Mouse (Mus musculus): ENCODE measurements at regions not wholly inside any gene's neighbourhood (a gene's known extent, or its start where the extent isn't known, plus 50 kb on each side); places are given as distances from the start of the nearest gene placed in this dataset.
"Not testable (repeated sequence)": the region's sequence is repeated elsewhere in the genome, so short reads cannot be mapped to it uniquely, and the experiment has no call there.

DNA sequence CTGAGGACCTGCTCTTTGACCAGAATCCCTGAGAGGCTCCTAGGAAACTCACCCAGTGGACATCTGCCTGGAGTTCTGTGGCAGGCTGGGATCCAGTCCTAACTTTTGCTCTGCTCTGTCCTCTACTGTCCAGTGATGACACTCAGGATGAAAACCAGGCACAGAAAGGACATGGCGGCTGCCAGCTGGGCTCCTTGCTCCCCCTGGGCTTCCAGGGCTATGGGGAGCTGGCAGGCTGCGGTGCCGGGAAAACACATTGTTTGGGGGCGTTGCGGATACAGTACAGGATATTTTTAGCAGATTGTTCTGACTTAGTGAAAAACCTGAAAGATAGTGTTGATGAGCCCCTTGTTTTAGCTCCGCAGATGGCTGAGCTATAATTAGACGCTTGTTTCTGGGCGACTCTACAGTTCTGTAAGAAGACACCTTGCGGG, 94.2 kb upstream of the Klf13 start:
- DNase-seq (ENCODE audit: low spot score in 2 of 2): peak; percentile 88 to 95

DNA sequence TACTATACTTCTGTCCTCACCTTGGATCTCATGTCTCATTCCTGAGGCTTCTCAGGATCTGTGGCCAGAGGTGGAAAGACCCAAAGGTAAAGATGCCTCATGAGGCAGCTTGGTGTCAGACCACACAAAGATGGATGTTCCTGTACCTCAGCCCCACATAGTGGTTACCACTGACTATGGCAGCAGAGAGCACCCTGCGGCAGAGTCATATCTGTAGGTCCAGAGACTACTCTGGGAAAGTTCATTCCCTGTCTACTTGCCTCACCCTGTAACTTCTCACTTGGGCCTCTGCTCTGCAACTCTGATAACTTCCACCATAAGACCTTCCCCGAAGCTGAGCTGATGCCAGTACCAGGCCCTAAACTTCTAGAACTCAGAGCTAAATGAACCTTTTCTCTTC, 91.9 kb upstream of the Klf13 start:
- DNase-seq (ENCODE audit: low spot score in 2 of 2): no peak

DNA sequence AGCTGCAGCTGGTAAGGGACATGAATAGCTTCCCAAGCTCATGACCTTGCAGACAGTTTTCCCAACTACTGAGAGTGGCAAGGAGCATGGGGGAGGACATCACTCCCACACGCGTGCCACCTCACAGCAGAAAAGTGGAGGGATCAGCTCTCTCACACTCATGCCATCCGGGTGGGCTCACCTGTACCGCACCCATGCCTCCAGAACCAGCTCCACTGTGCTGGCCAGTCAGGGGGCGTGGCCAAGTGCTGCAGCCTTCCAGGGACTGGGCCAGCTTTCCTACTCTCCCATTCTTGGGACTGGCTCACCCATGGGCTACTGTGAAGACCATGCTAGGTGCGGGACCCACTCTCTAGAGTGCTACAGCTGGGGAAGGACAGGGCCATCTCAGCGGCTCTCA, 88.4 kb upstream of the Klf13 start:
- no peak for DNase-seq (ENCODE audit: low spot score in 2 of 2)

DNA sequence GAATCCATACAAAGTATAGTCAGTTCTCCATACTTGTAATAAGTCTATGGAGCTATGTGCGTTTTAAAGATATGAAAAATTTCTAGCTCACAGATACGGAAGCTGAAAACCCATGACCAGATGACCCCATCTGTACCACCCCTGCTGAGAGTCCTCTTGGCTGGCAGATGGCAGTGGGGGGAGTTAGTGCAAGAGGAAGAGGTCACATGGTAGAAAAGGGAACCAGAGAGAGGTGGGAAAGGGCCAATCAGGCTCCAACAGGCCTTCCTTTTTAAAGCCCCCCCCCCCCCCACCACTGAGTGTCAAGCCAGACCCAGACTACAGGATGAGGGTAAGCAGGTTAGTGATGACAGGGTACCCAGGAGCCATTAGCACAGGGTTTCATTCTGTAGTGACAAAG, 86.4 kb upstream of the Klf13 start:
- DNase-seq (ENCODE audit: low spot score in 2 of 2): no peak

DNA sequence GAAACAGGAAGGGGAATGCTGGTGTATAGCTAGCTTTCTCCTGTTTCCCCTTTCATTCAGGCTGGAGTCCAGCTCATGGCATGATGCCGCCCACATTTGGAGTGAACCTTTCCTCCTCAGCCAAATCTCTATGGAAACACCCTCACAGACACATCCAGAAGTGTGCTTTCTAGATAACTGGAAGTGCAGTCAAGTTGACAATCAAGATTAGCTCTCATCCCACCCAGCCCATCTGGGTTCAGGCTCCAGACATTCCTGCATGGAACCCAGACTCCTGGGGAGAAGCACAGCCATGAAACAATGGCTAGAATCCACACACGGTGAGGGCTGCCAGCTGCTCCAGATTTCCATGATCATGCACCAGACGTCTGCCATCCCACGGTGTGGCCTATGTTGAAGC, 85.5 kb upstream of the Klf13 start:
- DNase-seq (ENCODE audit: low spot score in 2 of 2): peak in 1 of 2 experiments; percentile 74

DNA sequence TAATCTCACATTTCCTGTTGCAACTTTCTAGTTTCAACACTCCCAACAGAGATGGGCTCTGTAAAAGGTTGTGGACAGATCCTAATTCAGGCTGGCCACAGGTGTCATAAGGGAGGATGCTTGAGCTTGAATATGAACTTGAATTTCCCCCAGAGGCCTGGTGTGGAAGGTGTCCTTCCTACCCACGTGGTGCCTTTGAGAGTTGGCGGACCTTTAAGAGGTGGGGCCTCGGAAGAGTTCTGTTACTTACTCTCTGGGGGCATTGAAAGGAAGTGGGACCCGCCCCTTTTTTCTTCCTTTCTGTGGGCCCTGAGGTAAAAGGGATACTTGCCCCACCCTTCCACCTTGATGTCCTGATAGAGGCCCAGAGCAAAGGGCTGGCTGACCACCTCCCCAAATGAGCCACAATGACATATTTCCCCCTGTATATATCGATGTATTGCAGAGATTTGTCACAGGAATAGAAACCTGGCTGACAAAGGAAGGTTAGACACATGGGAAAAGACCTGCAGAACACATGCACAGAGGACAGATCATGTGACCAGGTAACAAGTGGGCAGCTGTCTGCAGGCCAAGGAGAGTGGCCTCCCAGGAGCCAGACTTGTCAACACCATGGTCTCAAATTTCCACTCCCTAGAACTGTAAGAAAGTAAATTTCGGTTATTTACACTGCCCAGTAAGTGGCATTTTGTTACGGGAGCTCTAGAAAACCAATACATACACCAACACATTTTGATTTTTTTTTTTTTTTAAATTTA, 84.2 kb upstream of the Klf13 start:
- no peak for DNase-seq (ENCODE audit: low spot score in 2 of 2)

DNA sequence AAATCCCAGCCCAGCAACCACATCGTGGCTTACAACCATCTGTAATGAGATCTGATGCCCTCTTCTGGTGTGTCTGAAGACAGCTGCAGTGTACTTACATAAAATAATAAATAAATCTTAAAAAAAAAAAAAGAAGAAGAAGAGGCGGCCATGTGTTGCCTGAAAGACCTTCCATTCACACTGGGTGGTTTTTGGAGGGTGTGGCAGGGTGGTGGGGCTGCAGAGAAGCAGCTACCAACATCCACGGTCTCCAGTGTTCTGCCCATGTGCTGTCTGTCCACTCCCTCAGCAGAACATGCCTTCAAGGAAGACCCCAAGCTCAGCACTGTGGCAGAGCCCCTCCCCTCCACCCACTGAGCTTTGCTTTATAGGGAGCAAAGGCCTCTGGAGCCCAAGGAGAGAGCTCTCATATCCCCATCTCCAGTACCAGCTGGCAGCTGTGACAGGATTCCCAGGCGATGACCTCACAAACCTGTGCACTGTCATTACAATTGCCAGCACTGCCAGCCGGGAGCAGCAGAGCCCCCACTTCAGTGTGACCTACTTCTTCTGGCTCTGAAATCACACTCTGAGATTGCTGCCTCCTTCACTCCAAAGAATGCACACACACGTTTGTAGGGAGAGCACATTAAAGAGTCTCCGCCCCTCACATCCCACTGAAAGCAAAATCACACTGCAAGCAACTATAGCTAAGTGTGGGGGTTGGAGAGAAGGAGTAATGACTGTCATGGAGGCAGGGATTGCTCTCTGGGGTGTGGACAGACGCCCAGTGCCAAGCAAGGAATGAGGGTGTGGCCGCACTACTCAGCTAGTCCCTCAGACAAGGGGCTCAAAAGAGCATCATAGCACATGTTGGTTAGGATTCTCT, 82.8 kb upstream of the Klf13 start:
- peak; percentile 58 to 69 for DNase-seq (ENCODE audit: low spot score in 2 of 2)

DNA sequence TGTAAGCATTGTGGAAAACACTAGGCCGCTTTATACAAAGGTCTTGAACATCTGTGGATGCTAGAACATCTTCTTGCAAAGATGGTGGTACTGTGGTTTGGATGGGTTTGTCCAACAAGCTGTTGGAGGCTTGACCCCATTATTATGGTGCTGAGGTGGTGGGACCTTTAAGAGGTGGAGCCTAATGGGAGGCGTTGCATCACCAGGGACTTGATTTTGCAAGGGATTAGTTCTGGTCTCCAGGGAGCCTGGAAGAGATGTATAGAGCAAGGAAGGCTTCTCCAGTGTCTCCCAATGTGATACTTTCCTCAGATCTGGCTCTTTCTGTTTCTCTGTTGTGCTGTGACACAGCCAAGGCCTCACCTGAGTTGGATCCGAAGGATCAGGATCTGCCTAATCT, 79.4 kb upstream of the Klf13 start:
- no peak for DNase-seq (ENCODE audit: low spot score in 2 of 2)

DNA sequence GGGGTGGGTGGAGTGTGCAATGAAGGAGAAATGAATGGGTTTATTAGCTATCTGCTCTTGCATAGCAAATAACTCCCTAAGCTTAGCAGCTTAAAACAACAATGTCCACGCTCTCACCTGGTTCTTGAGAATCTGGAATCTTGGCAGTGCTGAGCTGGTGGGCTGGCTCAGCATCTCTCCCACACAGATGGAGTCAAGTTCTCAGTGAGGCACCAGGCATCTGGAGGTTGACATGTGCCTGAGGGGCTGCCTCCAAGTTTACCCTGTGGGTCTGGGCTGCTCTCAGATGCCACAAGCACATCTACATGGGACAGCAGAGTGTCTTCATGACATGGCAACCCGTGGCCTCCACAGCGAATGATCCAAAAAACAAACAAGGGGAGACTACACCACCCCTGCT, 78.2 kb upstream of the Klf13 start:
- DNase-seq (ENCODE audit: low spot score in 2 of 2): peak in 1 of 2 experiments; percentile 34

DNA sequence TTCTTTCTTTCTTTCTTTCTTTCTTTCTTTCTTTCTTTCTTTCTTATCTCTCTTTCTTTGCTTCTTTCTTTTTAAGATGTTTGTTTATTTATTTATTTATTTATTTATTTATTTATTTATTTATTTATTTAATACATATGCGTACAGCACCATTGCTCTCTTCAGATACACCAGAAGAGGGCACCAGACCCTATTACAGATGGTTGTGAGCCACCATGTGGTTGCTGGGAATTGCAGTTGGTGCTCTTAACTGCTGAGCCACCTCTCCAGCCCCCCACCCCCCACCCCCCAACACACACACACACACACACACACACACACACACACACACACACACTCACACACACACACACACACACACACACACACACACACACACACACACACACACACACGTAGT, 76.4 kb upstream of the Klf13 start:
- DNase-seq (ENCODE audit: low spot score in 2 of 2): not testable (repeated sequence)

DNA sequence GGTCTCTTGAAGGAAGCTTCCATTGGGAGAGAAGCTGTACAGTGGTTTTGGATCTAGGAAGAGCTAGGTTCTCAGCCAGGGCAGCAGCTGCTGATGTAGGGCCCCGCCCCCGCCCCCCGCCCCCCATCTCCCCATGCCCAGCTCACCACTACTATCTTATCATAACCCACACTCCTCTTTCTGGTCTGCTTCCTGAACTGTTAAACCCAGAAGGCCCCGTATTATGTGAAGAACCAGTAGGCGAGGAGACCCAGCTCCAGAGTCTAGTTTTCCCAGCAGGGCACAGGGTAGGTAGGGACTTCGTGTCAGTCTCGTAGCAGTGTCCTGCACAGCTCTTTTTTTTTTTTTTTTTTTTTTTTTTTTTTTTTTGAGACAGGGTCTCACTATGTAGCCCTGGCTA, 75.5 kb upstream of the Klf13 start:
- DNase-seq (ENCODE audit: low spot score in 2 of 2): no peak

DNA sequence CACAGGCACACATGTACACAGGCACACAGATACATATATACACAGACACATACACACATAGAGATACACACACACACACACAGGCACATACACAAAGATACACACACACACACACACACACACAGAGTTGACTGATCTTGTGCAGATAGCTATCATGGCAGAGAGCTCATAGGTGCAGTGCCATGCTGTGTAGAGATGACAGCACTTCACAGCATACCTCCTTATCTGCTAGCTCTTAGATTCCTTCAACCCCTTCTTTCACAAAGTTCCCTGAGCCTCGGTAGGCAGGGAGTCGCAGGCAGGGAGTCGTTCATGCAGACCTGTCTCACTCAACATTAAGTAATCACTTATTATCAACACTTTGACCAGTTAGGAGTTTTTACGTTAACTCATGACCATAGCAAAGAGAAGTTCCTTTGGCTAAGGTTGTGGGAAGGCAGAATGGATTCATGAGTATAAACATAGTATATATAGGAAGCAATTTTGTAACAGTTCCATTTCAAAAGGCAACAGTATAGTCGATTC, 74.4 kb upstream of the Klf13 start:
- DNase-seq (ENCODE audit: low spot score in 2 of 2): no peak

DNA sequence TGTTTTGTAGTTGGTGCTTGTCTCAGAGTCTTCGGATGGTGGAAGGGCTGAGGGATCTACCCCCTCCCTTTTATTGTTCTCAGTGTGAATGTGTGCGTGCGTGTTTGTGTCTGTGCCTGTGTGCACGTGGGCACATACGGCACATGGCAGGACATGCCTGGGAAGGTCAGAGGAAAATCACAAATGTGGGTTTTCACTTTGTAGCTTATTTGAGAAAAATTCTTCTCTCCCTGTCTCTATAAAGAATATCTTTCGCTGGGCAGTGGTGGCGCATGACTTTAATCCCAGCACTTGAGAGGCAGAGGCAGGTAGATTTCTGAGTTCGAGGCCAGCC, 73.5 kb upstream of the Klf13 start:
- DNase-seq (ENCODE audit: low spot score in 2 of 2): no peak

DNA sequence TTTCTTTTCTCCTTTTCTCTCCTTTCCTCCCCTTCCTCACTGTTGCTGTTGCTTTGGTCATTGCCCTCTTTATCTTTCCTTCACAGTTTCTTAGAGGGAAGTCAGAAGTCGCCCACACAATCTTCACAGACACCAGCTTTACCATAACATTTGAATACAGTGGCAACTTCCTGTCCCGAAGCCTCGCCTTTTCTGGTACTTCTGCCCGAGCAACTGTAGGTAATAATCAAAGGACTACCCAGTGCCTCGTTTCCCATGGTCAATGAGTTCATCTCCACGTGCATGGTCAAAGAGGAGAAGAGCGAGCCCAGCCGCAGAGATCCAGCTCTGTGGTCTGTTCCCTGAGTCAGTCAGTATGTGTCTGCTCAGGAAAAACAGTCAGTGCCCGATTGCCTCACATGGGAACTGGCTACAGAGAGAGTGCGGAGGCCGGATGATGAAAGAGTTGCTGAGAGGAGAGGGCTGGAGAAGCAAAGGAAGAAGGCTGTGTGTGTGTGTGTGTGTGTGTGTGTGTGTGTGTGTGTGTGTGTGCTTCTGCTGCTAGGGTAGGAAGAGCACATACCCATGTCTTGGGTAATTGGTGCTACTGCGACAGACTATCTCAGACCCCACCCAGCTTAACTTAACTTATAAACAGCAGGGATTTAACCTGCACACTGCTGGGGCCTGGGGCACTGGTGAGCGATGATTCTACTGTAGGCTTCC, 73.0 kb upstream of the Klf13 start:
- DNase-seq (ENCODE audit: low spot score in 2 of 2): no peak

DNA sequence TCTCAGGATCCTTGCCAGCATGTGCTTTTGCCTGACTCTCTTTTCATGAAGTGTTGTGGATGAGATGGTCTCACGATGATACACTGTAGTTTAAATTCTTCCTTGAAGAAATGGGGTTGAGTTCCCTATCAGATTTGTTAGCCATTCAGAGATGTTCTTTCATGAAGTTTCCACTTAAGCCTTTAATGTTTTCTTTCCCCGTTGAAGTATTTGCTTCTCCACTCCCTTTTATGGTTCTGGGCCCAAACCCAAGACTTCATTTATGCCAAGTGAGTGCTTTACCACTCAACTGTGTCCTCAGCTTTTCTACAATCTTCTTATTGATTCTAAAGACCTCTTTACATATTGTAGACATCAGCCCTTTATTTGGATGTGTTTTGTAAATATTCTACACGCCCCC, 71.9 kb upstream of the Klf13 start:
- no peak for DNase-seq (ENCODE audit: low spot score in 2 of 2)

DNA sequence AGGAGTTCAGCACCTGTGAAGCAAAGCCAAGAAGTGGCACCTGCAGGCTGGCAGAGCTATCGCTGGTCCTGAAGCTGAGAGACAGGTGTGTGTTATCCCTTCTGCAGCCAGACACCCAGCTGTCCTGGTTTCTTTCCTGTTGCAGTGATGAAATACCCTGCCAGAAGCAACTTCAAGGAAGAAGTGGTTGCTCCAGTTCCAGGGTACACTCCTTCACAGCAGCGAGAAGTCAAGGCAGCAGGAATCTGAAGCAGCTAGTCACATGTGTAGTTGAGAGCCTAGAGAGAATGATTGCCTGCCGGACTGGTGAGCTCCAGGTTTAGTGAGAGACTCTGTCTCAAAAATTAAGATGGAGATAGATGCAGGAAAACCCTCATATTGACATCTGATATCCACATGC, 69.1 kb upstream of the Klf13 start:
- no peak for DNase-seq (ENCODE audit: low spot score in 2 of 2)

DNA sequence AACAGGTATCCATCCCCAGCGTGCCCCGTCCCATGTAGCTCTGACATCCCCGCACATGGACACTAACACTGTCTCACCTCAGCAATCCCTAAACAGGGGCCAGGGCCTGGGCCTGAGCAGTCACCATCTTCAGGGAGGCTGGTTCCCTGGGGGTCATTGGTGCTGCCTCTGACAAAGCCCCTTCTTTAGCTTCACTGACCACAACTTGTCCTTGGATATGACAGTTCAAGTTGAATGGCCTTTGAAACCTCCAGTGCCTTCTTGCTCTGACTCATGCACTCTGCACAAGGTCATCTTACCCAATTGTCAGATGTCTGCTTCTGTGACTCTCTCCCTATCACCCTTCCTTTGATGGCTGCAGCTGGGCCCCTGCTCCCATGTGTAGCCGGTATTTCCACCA, 68.2 kb upstream of the Klf13 start:
- DNase-seq (ENCODE audit: low spot score in 2 of 2): no peak

DNA sequence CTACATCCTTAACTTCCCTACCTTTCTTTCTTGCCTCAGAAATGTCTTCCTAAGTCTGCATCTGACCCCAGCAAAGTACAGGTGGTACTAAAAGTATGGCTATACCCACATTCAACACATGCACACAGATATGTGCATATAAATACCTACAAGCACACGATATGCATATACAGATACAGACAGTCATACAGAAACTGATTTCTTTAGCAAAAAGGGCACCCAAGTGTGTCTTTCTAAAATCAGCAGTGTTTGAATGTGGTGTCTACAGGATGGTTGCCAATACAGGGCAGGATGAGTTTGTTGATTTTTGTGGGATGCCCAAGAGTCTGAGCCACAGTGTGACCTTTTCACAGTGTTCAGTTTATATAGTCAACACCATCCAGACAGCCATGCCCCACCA, 67.0 kb upstream of the Klf13 start:
- no peak for DNase-seq (ENCODE audit: low spot score in 2 of 2)

DNA sequence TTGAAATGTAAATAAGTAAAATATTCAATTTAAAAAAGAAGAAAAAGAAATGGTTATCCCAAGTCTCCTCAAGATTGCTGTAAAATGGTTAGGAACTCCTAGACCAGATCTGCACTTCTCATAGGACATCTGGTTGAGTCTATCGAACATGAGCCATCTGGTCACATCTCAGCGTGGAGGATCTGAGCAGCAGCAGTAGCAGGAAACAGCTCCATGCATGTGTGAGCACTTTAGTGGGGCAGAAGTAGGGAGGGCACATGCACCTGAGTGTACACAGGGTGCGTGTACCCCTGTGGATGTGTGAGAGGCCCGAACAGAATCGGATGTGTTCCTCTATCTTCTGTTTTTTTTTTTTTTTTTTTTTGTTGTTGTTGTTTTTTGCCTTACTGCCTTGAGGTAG, 65.2 kb upstream of the Klf13 start:
- DNase-seq (ENCODE audit: low spot score in 2 of 2): no peak

DNA sequence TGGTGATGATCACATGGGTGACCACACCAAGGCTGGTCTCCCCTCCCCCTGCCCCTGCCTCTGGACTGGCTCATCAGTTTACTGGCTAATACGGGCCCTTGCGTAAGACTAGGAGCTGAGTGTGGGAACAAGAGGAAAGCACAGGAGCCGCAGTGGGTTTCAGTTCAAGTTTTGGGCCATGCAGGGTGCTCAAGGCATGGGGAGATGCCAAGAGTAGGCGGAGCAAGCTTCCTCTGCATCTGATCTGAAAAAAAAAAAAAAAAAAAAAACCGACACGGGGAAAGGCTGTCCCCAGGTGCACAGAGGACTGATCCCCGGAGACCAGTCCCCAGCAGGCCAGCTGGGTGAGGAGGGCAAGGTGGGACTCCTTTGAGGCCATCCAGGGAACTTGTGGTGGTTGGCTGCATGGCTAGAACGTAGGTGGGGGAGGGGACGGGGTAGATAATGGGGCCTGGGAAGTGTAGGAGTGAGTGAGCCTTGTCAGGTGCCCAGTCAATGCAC, 62.9 kb upstream of the Klf13 start:
- DNase-seq (ENCODE audit: low spot score in 2 of 2): peak in 1 of 2 experiments; percentile 49

DNA sequence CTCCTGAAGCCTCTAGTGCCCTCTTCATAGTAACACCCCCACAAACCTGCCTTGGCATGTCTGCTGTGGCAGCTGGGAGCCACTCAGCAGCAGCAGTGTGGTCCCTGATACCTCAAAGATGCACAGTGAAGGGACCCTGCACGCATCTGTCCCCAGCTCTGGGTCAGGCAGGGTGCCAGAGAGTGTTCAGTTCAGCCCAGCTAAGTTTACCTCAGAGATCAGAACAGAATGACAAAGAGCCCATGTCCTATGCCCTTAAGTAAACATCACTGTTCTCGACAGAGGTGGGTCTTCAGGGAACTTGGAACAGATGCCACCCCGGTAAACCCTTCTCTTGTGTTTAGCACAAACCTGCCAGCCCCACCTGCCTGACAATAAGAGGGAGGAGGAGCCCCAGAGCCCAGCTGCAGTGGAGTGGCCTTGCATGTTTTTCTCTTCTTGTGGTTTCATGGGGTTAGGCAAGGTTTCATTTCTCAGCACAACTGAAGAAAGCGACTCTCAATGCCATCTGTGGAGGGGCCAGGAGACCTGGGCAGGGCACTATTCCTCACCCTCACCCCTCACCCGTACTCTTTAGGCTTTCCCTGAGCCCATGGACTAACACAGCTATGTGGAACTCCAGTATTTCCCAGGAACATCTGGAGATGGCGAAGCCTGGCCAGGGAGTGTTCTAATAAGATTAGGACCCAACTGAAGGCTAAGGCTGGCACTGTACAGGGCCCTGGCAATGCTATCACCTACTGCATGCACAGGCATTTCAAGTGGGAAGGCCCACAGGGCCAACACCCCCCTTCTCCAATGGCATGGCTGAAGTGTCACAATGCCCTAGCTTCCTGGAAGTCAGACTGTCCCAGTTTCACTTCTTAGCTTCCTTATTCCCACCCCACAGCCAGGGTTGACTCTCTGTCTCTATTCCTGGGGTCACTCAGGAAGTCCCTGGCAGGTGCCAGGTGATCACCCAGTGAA, 60.6 kb upstream of the Klf13 start:
- DNase-seq (ENCODE audit: low spot score in 2 of 2): no peak
